Mouse (Mus musculus): ENCODE data around the gene Pet117.

Pet117 gene

GRCm38 (mm10) chr2:144382624-144383138 is 13.9 kb downstream of the Pet117 start:
- DNase-seq = no peak

GRCm38 (mm10) chr2:144386296-144386695 is 17.5 kb downstream of the Pet117 start:
- DNase-seq = no peak

- no peak for DNase-seq
Observed at GRCm38 (mm10) chr2:144388416-144388815, 19.6 kb downstream of the Pet117 start.

DNA sequence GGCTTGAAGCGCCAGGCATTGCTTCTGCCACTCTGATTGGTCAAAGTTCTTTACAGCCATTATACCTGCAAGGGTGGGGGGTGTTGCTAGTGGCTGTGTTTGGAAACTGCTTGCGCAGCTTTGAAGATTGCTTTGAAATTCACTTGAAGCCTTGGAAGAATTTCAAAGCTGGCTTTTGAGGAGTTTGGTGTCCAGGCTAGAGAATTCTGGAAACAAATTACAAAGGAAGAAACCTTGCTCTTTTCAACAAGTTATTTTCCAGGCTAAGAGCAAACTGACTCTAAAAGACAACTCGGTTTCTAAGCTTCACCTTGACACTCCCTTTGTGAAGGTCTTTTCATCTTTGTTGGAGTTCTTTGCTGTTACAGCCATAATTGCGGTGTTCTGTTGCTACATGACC is 30.7 kb downstream of the Pet117 start:
- no peak for DNase-seq

- DNase-seq = no peak
Observed at GRCm38 (mm10) chr2:144400659-144401058, 31.9 kb downstream of the Pet117 start.

- DNase-seq = no peak
Observed at GRCm38 (mm10) chr2:144409037-144409436, 40.2 kb downstream of the Pet117 start.

- no peak for DNase-seq
Observed at GRCm38 (mm10) chr2:144410603-144411002, 41.8 kb downstream of the Pet117 start.

DNA sequence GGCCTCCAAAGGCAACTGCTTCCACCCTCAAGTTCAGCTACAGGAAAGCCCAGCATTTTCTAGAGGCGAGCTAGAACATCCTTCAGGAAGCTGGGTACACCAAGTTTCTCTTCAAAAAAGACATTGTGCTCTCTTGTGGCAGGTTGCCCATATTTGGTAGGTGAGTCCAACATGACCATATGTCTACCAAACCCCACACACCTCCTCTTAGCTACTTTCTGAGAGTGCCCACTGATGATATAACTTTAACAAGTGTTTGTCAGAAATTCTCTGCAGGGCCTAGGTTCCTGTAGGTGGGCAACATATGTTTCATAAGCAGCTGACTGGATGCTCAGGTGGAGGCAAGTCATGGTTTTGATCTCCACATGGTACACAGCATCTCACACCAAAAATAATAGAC is 45.9 kb downstream of the Pet117 start:
- no peak for DNase-seq

GRCm38 (mm10) chr2:144416859-144417258 is 48.1 kb downstream of the Pet117 start:
- DNase-seq = no peak

DNA sequence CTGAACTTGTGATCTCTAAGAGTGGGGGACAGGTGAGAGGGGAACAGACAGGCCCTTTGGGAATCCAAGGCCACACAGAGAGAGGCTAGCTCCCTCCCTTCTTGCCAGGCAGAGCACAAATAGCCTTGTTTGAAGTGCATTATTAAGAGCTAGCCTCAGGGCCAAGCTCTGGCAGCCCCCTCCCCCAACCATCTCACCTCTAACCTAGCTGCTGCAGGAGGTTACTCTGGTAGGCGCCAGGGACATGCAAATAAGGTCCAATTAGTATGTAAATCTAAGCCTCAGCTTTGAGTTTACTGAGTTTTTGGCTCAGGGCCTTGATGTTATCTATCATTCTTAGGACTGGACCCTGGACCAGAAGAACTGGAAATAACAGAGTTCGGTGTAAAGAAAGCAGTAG is 49.3 kb downstream of the Pet117 start:
- DNase-seq = no peak

DNA sequence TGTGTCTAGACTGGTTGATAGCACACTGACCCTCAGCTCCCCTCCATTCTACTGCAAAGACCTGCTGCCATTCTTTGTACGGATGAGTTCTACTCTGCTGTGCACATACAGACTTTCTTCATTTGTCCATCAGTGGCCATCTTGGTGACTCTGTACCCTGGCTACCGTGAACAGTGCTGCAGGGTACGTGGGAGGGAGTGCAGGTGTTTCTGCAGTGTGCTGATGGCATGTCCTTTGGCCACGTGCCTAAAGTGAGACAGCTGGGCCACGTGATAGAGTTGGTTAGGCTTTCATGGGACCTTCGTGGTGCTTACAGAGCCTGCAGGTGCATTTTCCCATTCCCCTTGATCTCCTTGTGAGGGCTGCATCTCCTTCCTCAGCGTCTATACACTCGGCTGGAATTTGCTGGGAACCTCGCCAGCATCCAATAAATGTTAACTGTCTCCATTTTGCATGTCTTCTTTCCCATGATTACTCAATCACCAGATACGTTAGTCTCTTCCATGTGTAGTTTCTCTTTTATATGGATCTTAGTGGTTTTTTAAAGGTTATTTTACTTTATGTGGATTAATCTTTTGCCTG is 53.4 kb downstream of the Pet117 start:
- no peak for DNase-seq

All from lung, postnatal 4 days (tissue).